Mouse (Mus musculus) left cerebral cortex, postnatal 36 days (tissue): ENCODE results near the gene Rgs17. TPM values are rescaled to one million over a fixed set of nuclear protein-coding genes. Genes with fewer than 3 reads are reported as not detected.

ENCODE experiments used
- total RNA-seq, 2 experiments: library from RNA; stranded (reverse); gene quantifications; 2 replicates each; pipeline ENCODE4 v1.2.3; 2021

Gene Rgs17
- total RNA-seq, 2 experiments from 2014 or later, result 60.3 to 69.2 TPM

Other genes starting within 250 kb of the Rgs17 start
- gene Fbxo5, start 116.8 kb downstream of the Rgs17 start, total RNA-seq, result under 1 TPM; 0.68 to 0.91 TPM
- gene Mtrf1l, start 98.5 kb downstream of the Rgs17 start, total RNA-seq, result 10 to 100 TPM in 1 of 2 experiments, 1 to 10 TPM in 1; 5.4 to 10.6 TPM